Mouse (Mus musculus) lung, embryonic 16.5 days (tissue): ENCODE measurements around the gene Pycard. TPM values are rescaled to one million over a fixed set of nuclear protein-coding genes. Genes with fewer than 3 reads are reported as not detected.
A peak's percentile ranks its signal among the peaks of the same experiment; 100 is the strongest.
"Not testable (repeated sequence)": the region's sequence is repeated elsewhere in the genome, so short reads cannot be mapped to it uniquely, and the experiment has no call there.

Experiments
- ATAC-seq: fragments of 200-750 bp; cut with Nextera tagmentation; 2 replicates; pipeline ENCODE4 v1.8.0; 2017; ENCODE audit warnings: low read depth, mild to moderate bottlenecking, moderate library complexity
- H3K27ac ChIP-seq: fragments of 300-500 bp; sonication (generic); 2 replicates; pipeline ENCODE4 v1.5.1; 2014; ENCODE audit warnings: mild to moderate bottlenecking, control low read depth, low read length
- H3K27me3 ChIP-seq: fragments of 300-500 bp; sonication (generic); 2 replicates; pipeline ENCODE4 v1.6.1; 2014; ENCODE audit warnings: low read depth, low read length, mixed read lengths; ENCODE audit not compliant: control insufficient read depth, insufficient read depth
- H3K36me3 ChIP-seq: fragments of 300-500 bp; sonication (generic); 2 replicates; pipeline ENCODE4 v1.6.1; 2014; ENCODE audit warnings: low read length; ENCODE audit not compliant: control insufficient read depth, insufficient read depth
- H3K4me1 ChIP-seq: fragments of 300-500 bp; sonication (generic); replicated peaks from 2 replicates; pipeline ENCODE4 v1.6.1; 2014; ENCODE audit warnings: low read length, mixed read lengths; ENCODE audit not compliant: control insufficient read depth, insufficient read depth
- H3K4me2 ChIP-seq: fragments of 300-500 bp; sonication (generic); 2 replicates; pipeline ENCODE4 v1.6.1; 2014; ENCODE audit warnings: low read depth, low read length, control low read depth
- H3K4me3 ChIP-seq: fragments of 300-500 bp; sonication (generic); 2 replicates; pipeline ENCODE4 v1.5.1; 2014; ENCODE audit warnings: mild to moderate bottlenecking, low read length, control low read depth
- H3K9ac ChIP-seq: fragments of 300-500 bp; sonication (generic); 2 replicates; pipeline ENCODE4 v1.6.1; 2014; ENCODE audit warnings: low read length, control low read depth
- H3K9me3 ChIP-seq: fragments of 300-500 bp; sonication (generic); 2 replicates; pipeline ENCODE4 v1.6.1; 2016; ENCODE audit warnings: low read length; ENCODE audit not compliant: control insufficient read depth
- WGBS: fragments of 180-500 bp; shearing (Covaris S2); extraction: QIAGEN DNeasy Blood & Tissue Kit; methylation state at CpG from one replicate; pipeline ENCODE4 v1.1.7; 2014; 5-methylcytosine and 5-hydroxymethylcytosine counted together
- polyA plus RNA-seq: library from polyadenylated mRNA; unstranded; fragments of >200 nt; fragmentation: Nextera tagmentation; extraction: Ambion mirVana; gene quantifications from 2 replicates; pipeline ENCODE4 v1.2.1, GENCODE M21; 2015

Pycard gene
- polyA plus RNA-seq: 37.6 and 51.2 TPM in 2 replicates

DNA sequence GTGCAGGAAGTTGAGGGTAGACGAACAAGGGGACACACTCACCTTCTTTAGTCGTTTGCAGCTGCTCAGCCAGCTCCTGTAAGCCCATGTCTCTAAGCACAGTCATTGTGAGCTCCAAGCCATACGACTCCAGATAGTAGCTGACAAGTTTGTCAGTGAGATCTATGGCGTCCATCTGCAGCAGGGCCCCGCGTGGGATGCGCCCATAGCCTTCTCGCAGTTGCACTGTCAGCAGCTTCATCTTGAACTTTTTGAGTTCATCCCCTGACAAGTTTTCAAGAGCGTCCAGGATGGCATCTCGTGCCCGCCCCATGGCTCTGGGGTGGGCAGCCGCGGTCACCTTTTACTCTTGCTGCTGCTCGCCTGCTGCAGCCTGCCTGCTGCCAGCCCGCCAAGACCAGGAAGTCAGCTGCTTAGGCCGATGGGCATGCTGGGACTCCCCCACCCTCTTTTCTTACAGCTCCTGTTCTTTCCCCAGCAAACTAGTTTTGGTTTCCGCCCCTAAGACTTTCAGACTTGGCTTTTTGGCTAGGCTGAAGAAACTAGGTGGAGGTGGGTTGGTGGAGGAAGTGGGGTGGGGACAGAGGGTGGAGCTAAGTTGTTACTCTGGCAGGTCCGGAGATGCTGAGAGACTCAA, at the start of gene Pycard:
Pycard (minus strand) TSS at position 527 of the 637 bp plus-strand sequence.
- peak within 1 kb of the TSS; percentile 68 for H3K9ac ChIP-seq
- H3K27me3 ChIP-seq: no peaks in the 10 kb centered on the region
- 8% methylated on average over 18 of the region's 18 CpGs for WGBS
- no peaks in the 10 kb centered on the region for H3K36me3 ChIP-seq
- peak within 1 kb of the TSS; percentile 65 for H3K27ac ChIP-seq
- peak within 1 kb of the TSS; percentile 49 for H3K4me3 ChIP-seq
- peak; percentile 75 for ATAC-seq
- no peaks in the 10 kb centered on the region for H3K9me3 ChIP-seq
- peaks cover 8% of the 10 kb centered on the region for H3K4me1 ChIP-seq
- peak within 1 kb of the TSS; percentile 60 for H3K4me2 ChIP-seq

DNA sequence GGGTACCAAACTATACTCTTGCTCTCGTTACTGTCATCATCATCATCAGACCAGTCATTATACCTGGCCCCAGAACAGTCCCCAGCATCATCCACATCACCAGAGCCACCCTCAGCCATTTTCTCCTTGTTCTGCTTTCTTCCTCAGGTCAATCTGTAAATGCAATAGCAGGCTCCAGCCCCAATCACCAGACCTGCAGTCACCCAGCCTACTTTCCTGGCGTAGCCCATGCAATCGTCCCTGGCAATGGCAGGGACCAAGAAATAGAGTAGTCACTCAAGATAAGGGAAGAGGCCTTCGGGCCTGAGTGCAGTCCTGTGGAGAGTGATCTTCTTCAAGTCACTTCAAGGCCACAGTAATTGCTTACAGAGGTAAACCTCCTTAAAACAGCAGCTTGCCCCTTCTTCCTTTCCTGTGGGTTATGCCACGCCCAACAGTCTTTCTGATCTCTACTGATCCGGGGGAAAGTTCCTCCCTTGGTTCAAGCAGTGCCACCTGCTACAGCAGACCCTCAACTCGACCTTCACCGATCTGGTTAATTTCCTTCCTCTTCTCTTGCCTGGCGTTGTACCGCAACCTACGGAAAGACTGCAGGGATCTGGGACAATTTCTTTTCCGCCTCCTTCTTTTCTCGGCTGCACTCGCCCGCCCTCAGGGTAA, 48.6 kb upstream of the Pycard start:
- not testable (repeated sequence) for H3K4me1 ChIP-seq, H3K27ac ChIP-seq, H3K27me3 ChIP-seq, ATAC-seq, H3K9me3 ChIP-seq, H3K36me3 ChIP-seq, H3K4me3 ChIP-seq, H3K9ac ChIP-seq, H3K4me2 ChIP-seq
- 73% methylated on average over 15 of the region's 15 CpGs for WGBS

DNA sequence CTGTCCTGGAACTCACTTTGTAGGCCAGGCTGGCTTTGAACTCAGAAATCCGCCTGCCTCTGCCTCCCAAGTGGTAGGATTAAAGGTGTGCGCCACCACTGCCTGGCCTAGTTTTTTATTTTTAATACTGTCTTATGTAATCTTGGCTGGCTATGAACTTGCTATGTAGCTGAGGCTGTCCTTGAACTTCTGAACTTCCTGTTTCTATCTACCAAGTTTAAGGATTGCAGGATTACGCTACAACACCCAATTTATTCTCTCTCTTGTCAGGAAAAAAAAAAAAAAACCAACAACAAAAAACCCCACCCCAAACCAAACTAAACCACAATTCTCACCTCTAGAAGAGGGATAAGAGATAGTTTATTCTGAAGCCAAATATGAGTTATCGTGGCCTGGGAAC, 39.9 kb upstream of the Pycard start:
- H3K27ac ChIP-seq: no peak overlapping the region
- H3K4me1 ChIP-seq: no peaks in the 10 kb centered on the region
- H3K36me3 ChIP-seq: no peaks in the 10 kb centered on the region
- 83% methylated on average over 4 of the region's 4 CpGs for WGBS
- H3K27me3 ChIP-seq: no peaks in the 10 kb centered on the region
- H3K4me2 ChIP-seq: no peak overlapping the region
- H3K4me3 ChIP-seq: no peak overlapping the region
- no peak overlapping the region for H3K9ac ChIP-seq
- H3K9me3 ChIP-seq: no peaks in the 10 kb centered on the region
- ATAC-seq: no peak

DNA sequence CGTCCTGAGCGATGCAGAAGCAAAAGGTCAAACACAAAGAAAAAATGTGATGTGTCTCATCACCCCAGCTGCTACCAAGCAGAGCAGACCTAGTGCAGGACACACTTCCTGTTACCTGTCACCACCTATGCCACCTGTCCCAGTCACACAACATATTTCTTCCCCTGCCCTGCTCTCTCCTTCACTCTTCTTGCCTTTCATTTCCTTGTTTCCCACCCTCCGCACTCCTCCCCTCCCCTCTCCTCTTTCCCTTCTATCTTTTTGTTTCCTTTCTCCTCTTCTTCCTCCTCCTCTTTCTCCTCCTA, 39.3 kb upstream of the Pycard start:
- Histone ChIP-seq H3K27me3 (no peaks in the 10 kb centered on the region), H3K9ac (no peak overlapping the region), H3K4me2 (no peak overlapping the region), H3K36me3 (no peaks in the 10 kb centered on the region), H3K4me1 (no peaks in the 10 kb centered on the region), H3K9me3 (no peaks in the 10 kb centered on the region), H3K4me3 (no peak overlapping the region), H3K27ac (no peak overlapping the region)
- WGBS: 82% methylated on average over 3 of the region's 3 CpGs
- ATAC-seq: no peak

DNA sequence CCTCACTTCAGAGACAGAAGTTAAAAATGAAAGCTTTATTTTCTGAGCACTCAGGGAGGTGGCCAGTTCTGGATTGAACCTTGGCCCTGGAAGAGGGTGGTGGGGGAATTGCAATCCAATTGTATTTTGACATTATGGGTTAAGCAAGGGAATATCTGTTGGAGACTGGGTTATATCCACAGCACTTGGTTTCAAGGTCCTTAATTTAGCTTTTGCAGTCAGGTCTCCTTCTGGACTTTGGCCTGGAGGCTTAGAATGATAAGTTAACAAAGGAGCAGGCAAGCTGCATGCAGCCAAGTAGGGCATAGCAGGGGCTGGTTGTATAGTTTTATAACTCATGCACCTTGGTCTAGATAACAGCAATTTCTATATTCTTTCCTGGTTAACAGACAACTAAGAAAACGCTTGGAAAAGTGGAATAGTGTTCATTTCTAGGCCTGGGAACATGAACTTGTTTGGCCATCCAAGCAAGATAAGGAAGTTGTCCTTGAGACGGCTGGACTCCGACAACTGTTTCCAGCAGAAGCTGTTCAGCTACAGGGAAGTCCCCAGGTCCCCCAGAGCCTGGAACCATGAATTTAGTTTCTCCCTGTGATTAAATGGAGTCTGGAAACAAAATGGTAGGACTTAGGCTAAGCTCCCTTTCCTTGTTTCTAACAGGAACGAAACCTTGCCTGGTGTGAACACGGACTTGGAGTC, 38.8 kb upstream of the Pycard start:
- H3K4me2 ChIP-seq: no peak overlapping the region
- no peaks in the 10 kb centered on the region for H3K27me3 ChIP-seq
- no peak overlapping the region for H3K4me3 ChIP-seq
- ATAC-seq: no peak
- H3K36me3 ChIP-seq: no peaks in the 10 kb centered on the region
- H3K27ac ChIP-seq: no peak overlapping the region
- H3K9ac ChIP-seq: no peak overlapping the region
- 72% methylated on average over 5 of the region's 5 CpGs for WGBS
- no peaks in the 10 kb centered on the region for H3K9me3 ChIP-seq
- no peaks in the 10 kb centered on the region for H3K4me1 ChIP-seq

DNA sequence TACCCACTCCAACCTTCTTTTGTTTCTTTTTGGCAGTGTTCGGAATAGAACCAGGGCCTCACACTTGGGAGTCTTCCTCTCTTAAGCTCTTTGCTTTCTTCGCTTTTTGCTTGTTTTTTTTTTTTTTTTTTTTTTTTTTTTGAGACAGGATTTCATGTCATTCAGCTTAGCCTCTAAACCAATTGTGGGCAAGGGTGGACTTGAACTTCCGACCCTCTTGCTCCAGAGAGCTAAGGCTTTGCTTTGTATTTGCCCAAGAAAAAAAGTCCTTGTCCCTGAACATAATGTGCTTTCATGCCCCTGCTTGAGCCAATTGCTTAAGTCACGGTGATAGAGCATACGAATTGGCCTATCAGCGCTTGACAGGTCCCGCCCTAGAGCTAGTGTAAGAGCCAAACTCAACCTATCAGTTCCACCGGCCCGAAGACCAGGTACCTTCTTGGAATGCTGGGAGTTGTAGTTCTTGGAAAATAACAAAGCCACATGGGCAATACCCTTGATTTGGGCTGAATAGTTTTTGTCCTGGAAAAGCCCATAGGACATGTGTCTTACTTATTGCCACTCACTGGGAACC, 37.8 kb upstream of the Pycard start:
- H3K9ac ChIP-seq: no peak overlapping the region
- WGBS: 42% methylated on average over 9 of the region's 9 CpGs
- H3K4me2 ChIP-seq: no peak overlapping the region
- H3K36me3 ChIP-seq: no peaks in the 10 kb centered on the region
- no peak overlapping the region for H3K4me3 ChIP-seq
- H3K9me3 ChIP-seq: no peaks in the 10 kb centered on the region
- no peak overlapping the region for H3K27ac ChIP-seq
- ATAC-seq: peak; percentile 51; the same call in 1 of the 2 replicates
- no peaks in the 10 kb centered on the region for H3K27me3 ChIP-seq
- H3K4me1 ChIP-seq: no peaks in the 10 kb centered on the region

DNA sequence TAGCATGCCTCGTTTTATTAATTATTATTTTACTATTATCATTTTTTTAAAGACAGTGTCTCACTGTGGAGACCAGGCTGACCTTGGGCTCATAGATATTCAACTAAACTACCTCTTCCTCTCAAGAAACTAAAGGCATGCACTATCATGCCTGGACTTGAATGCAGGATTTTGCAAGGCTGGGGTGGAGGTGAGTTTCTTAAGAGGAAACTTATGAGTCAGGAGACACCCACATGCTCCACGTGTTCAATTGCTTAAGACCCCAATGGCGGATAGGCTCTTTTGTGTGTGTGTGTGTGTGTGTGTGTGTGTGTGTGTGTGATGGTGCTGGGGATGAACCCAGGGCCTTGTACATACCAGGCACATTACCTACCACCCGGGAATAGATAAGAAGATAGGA, 31.7 kb upstream of the Pycard start:
- WGBS: 74% methylated on average over 4 of the region's 4 CpGs
- no peak overlapping the region for H3K4me2 ChIP-seq
- no peaks in the 10 kb centered on the region for H3K9me3 ChIP-seq
- H3K27me3 ChIP-seq: no peaks in the 10 kb centered on the region
- H3K4me3 ChIP-seq: no peak overlapping the region
- ATAC-seq: no peak
- H3K9ac ChIP-seq: no peak overlapping the region
- no peaks in the 10 kb centered on the region for H3K4me1 ChIP-seq
- no peak overlapping the region for H3K27ac ChIP-seq
- no peaks in the 10 kb centered on the region for H3K36me3 ChIP-seq

DNA sequence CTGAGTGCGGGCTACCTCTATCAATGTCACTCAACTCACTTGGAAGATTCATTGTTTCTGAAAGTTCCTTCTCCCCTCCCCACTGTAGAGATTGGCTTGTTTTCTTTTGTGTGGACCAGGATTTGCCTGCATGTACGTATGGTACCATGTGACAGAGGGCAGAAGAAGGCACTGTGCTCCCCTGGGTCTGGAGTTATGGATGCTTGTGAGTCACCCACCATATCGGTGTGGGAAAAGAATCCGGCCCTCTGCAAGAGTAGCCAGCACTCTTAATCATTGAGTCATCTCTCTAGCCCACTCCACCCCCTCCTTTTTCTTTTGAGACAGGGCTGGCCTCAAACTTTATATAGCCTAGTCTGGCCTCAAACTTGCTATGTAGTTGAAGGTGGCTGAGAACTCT, 31.3 kb upstream of the Pycard start:
- 75% methylated on average over 4 of the region's 4 CpGs for WGBS
- ATAC-seq: no peak
- no peak overlapping the region for H3K4me3 ChIP-seq
- no peak overlapping the region for H3K9ac ChIP-seq
- no peaks in the 10 kb centered on the region for H3K36me3 ChIP-seq
- H3K27ac ChIP-seq: no peak overlapping the region
- H3K27me3 ChIP-seq: no peaks in the 10 kb centered on the region
- H3K9me3 ChIP-seq: no peaks in the 10 kb centered on the region
- no peaks in the 10 kb centered on the region for H3K4me1 ChIP-seq
- no peak overlapping the region for H3K4me2 ChIP-seq

DNA sequence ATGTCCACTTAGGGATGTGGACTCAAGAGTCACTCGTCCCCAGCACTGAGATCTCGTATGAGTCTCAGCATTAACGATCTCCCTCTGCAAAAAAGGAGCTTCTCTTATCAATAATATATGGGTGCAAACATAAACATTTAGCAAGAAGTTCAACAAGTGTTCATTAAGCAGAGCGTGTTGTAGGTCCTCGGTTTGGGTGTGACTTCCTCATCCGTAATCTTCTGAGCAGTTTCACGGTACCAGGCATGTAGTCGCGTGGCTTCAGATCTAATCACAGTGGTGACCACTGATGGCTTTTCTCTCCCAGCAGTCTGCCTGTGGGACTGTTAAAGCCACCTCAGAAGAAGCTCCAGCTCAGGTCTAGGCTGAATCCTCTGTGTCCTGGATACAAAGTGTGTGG, 30.7 kb upstream of the Pycard start:
- Histone ChIP-seq H3K9me3 (no peaks in the 10 kb centered on the region), H3K4me3 (no peak overlapping the region), H3K27me3 (no peaks in the 10 kb centered on the region), H3K4me1 (no peaks in the 10 kb centered on the region), H3K36me3 (no peaks in the 10 kb centered on the region), H3K27ac (no peak overlapping the region), H3K4me2 (no peak overlapping the region), H3K9ac (no peak overlapping the region)
- no peak for ATAC-seq
- 69% methylated on average over 9 of the region's 9 CpGs for WGBS
